Mouse (Mus musculus) embryonic facial prominence, embryonic 15.5 days (tissue): Measurements from ENCODE around the gene Scgb2b2. TPM values are rescaled to one million over a fixed set of nuclear protein-coding genes. Genes with fewer than 3 reads are reported as not detected.

Experiments
- ATAC-seq: fragments of 200-750 bp; cut with Nextera tagmentation; 2 replicates; pipeline ENCODE4 v1.8.0; 2017; ENCODE audit warnings: low read depth, moderate TSS enrichment; ENCODE audit not compliant: insufficient number of reproducible peaks, low FRiP score, low TSS enrichment
- H3K27ac ChIP-seq: fragments of 300-500 bp; sonication (generic); replicated peaks from 2 replicates; pipeline ENCODE4 v1.5.1; 2015; ENCODE audit warnings: mild to moderate bottlenecking, inconsistent platforms
- H3K27me3 ChIP-seq: fragments of 300-500 bp; sonication (generic); 2 replicates; pipeline ENCODE4 v1.6.1; 2015; ENCODE audit warnings: inconsistent platforms
- H3K36me3 ChIP-seq: fragments of 300-500 bp; sonication (generic); 2 replicates; pipeline ENCODE4 v1.6.1; 2015; ENCODE audit warnings: mild to moderate bottlenecking, inconsistent platforms
- H3K4me1 ChIP-seq: fragments of 300-500 bp; sonication (generic); 2 replicates; pipeline ENCODE4 v1.6.1; 2015; ENCODE audit warnings: inconsistent platforms
- H3K4me2 ChIP-seq: fragments of 300-500 bp; sonication (generic); replicated peaks from 2 replicates; pipeline ENCODE4 v1.6.1; 2015; ENCODE audit warnings: mild to moderate bottlenecking, inconsistent platforms
- H3K4me3 ChIP-seq: fragments of 300-500 bp; sonication (generic); replicated peaks from 2 replicates; pipeline ENCODE4 v1.5.1; 2015; ENCODE audit warnings: mild to moderate bottlenecking, inconsistent platforms
- H3K9ac ChIP-seq: fragments of 300-500 bp; sonication (generic); 2 replicates; pipeline ENCODE4 v1.6.1; 2015; ENCODE audit warnings: inconsistent platforms
- H3K9me3 ChIP-seq: fragments of 300-500 bp; sonication (generic); replicated peaks from 2 replicates; pipeline ENCODE4 v1.6.1; 2016; ENCODE audit warnings: inconsistent platforms
- WGBS: fragments of 180-500 bp; shearing (Covaris S2); methylation state at CpG from one replicate; pipeline ENCODE4 v1.1.7; 2015; 5-methylcytosine and 5-hydroxymethylcytosine counted together
- polyA plus RNA-seq: library from polyadenylated mRNA; unstranded; fragments of >200 nt; fragmentation: Nextera tagmentation; extraction: Ambion mirVana; gene quantifications from 2 replicates; pipeline ENCODE4 v1.2.1, GENCODE M21; 2015

Gene Scgb2b2
- not detected in 2 replicates for polyA plus RNA-seq

DNA sequence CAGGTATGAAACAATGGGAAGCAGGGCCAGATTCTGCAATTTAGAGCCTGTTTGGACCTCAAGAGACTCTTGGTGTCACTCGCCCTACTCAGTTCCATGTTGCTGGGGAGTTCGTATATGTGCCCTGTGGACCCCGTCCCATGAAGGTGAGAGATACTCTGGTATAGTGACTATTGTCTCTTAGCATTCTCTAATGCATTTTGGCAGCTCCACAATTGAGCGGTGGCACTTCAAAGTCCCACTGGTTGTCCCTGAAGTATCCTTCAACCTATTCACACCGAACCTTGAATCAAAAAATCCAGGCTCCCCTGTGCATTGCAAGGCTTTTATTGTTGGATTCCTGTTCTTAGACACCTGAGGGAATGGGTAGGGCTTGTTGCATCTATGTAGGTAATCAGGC lies at the start of gene Scgb2b2:
TSS of gene Scgb2b2 (plus strand) at position 301 of the 400 bp plus-strand sequence.
- 85% methylated on average over 5 of the region's 5 CpGs for WGBS

DNA sequence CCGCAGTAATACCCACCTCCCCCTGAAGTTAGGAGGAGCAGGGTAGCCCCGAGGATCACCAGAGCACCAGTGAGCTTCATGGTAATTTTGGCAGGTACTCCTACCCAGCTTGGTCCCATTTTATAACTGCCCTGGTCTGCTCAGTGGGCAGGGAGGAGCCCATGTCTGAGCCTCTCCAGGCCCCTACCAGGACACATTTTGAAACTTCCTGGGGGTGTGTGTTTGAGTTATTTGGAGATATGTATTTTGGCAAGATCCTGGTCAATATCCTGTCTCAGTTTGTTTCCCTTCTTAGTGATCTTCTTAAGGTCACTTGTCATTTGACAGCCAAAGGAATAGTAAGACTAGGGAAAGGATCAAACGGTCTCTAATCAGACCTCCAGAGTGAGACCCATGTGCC lies 1.4 kb downstream of the Scgb2b2 start, which contains the start of gene Scgb1b2:
TSS of gene Scgb1b2 (minus strand) at position 101 of the 400 bp plus-strand sequence.
- Histone ChIP-seq H3K36me3 (no peaks in the 10 kb centered on the region), H3K9me3 (no peaks in the 10 kb centered on the region), H3K27ac (no peak within 1 kb of the TSS), H3K27me3 (no peaks in the 10 kb centered on the region), H3K4me3 (no peak within 1 kb of the TSS), H3K4me2 (no peak within 1 kb of the TSS), H3K9ac (no peak within 1 kb of the TSS), H3K4me1 (no peaks in the 10 kb centered on the region)
- WGBS = 73% methylated on average over 3 of the region's 3 CpGs
- no peak for ATAC-seq

More for the DNA sequence above, at the start of gene Scgb2b2:
- Histone ChIP-seq H3K27me3 (no peaks in the 10 kb centered on the region), H3K9ac (no peak within 1 kb of the TSS), H3K9me3 (no peaks in the 10 kb centered on the region), H3K4me3 (no peak within 1 kb of the TSS), H3K4me1 (no peaks in the 10 kb centered on the region), H3K4me2 (no peak within 1 kb of the TSS), H3K36me3 (no peaks in the 10 kb centered on the region), H3K27ac (no peak within 1 kb of the TSS)
- ATAC-seq = no peak

Other genes with a start within 250 kb of the Scgb2b2 start
- gene Fxyd5, start 248.0 kb upstream of the Scgb2b2 start, polyA plus RNA-seq = 43.8 and 46.2 TPM in 2 replicates
- gene Fxyd7, start 239.0 kb upstream of the Scgb2b2 start, polyA plus RNA-seq = 10.6 and 12.3 TPM in 2 replicates
- 115 and 119 TPM in 2 replicates for gene Fxyd1, start 233.3 kb upstream of the Scgb2b2 start, polyA plus RNA-seq
- 1.7 and 2.1 TPM in 2 replicates for gene Lgi4, start 231.2 kb upstream of the Scgb2b2 start, polyA plus RNA-seq
- gene Fxyd3, start 213.8 kb upstream of the Scgb2b2 start, polyA plus RNA-seq = 108 and 127 TPM in 2 replicates
- gene Hpn, start 175.2 kb upstream of the Scgb2b2 start, polyA plus RNA-seq = 5.4 and 5.7 TPM in 2 replicates
- gene Scn1b, start 163.5 kb upstream of the Scgb2b2 start, polyA plus RNA-seq = 7.1 and 7.8 TPM in 2 replicates
- gene Gramd1a, start 134.6 kb upstream of the Scgb2b2 start, polyA plus RNA-seq = 72.5 and 75.2 TPM in 2 replicates
- gene Scgb1b2, start 1.3 kb downstream of the Scgb2b2 start, polyA plus RNA-seq = not detected in 2 replicates
- not detected in 2 replicates for gene Scgb2b3, start 71.6 kb downstream of the Scgb2b2 start, polyA plus RNA-seq
- gene Scgb1b3, start 85.1 kb downstream of the Scgb2b2 start, polyA plus RNA-seq = not detected in 2 replicates